Mouse (Mus musculus): ENCODE results near the gene Ugt3a2. TPM values are rescaled to one million over a fixed set of nuclear protein-coding genes. Genes with fewer than 3 reads are reported as not detected.

Ugt3a2 gene
- polyA plus RNA-seq (2011; ENCODE audit: insufficient read depth, insufficient read length, low read depth, missing spikeins): not detected in 2 replicates

- Histone ChIP-seq H3K4me1 (ENCODE audit: control insufficient read depth, insufficient read depth, low read length) (no peaks in the 10 kb centered on the region), H3K27me3 (ENCODE audit: control insufficient read depth, insufficient read depth, low read length, poor library complexity, severe bottlenecking) (no peaks in the 10 kb centered on the region), H3K36me3 (ENCODE audit: control insufficient read depth, insufficient read depth, low read length, poor library complexity, severe bottlenecking) (no peaks in the 10 kb centered on the region), H3K27ac (ENCODE audit: insufficient read depth, low read length) (no peak within 1 kb of the TSS), H3K9ac (ENCODE audit: low read depth, poor library complexity, severe bottlenecking) (no peak within 1 kb of the TSS), H3K4me3 (ENCODE audit: low read depth, low read length) (no peak within 1 kb of the TSS), H3K9me3 (replicated peaks; ENCODE audit: control insufficient read depth, insufficient read depth, low read length, poor library complexity, severe bottlenecking) (peaks cover 2% of the 10 kb centered on the region; the same call in 1 of the 2 replicates)
- no peak for TF ChIP-seq POLR2A (IDR thresholded peaks at IDR 0.05; ENCODE audit: insufficient read depth, low read length)
- no peak for TF ChIP-seq CTCF (IDR thresholded peaks at IDR 0.05; ENCODE audit: low read depth, low read length)
- TF ChIP-seq EP300 (IDR thresholded peaks at IDR 0.05; ENCODE audit: insufficient read depth, low read depth, low read length): no peak
Observed at GRCm38 (mm10) chr15:9335341-9335740, at the start of gene Ugt3a2. Ugt3a2 (plus strand) TSS chr15:9335550.

GRCm38 (mm10) chr15:9289660-9290059 lies 45.7 kb upstream of the Ugt3a2 start:
- no peaks in the 10 kb centered on the region for H3K36me3 ChIP-seq (ENCODE audit: control insufficient read depth, insufficient read depth, low read length, poor library complexity, severe bottlenecking)
- H3K9ac ChIP-seq (ENCODE audit: low read depth, poor library complexity, severe bottlenecking): no peak overlapping the region
- H3K27ac ChIP-seq (ENCODE audit: insufficient read depth, low read length): no peak overlapping the region
- H3K9me3 ChIP-seq (replicated peaks; ENCODE audit: control insufficient read depth, insufficient read depth, low read length, poor library complexity, severe bottlenecking): no peaks in the 10 kb centered on the region
- no peaks in the 10 kb centered on the region for H3K4me1 ChIP-seq (ENCODE audit: control insufficient read depth, insufficient read depth, low read length)
- no peak overlapping the region for H3K4me3 ChIP-seq (ENCODE audit: low read depth, low read length)
- H3K27me3 ChIP-seq (ENCODE audit: control insufficient read depth, insufficient read depth, low read length, poor library complexity, severe bottlenecking): no peaks in the 10 kb centered on the region
- no peak for TF ChIP-seq POLR2A (IDR thresholded peaks at IDR 0.05; ENCODE audit: insufficient read depth, low read length)
- TF ChIP-seq EP300 (IDR thresholded peaks at IDR 0.05; ENCODE audit: insufficient read depth, low read depth, low read length): no peak
- no peak for TF ChIP-seq CTCF (IDR thresholded peaks at IDR 0.05; ENCODE audit: low read depth, low read length)

- Histone ChIP-seq H3K27ac (ENCODE audit: insufficient read depth, low read length) (no peak overlapping the region), H3K4me3 (ENCODE audit: low read depth, low read length) (no peak overlapping the region), H3K36me3 (ENCODE audit: control insufficient read depth, insufficient read depth, low read length, poor library complexity, severe bottlenecking) (no peaks in the 10 kb centered on the region), H3K9me3 (replicated peaks; ENCODE audit: control insufficient read depth, insufficient read depth, low read length, poor library complexity, severe bottlenecking) (no peaks in the 10 kb centered on the region), H3K4me1 (ENCODE audit: control insufficient read depth, insufficient read depth, low read length) (no peaks in the 10 kb centered on the region), H3K9ac (ENCODE audit: low read depth, poor library complexity, severe bottlenecking) (no peak overlapping the region), H3K27me3 (ENCODE audit: control insufficient read depth, insufficient read depth, low read length, poor library complexity, severe bottlenecking) (no peaks in the 10 kb centered on the region)
- TF ChIP-seq POLR2A (IDR thresholded peaks at IDR 0.05; ENCODE audit: insufficient read depth, low read length) (no peak), EP300 (IDR thresholded peaks at IDR 0.05; ENCODE audit: insufficient read depth, low read depth, low read length) (no peak), CTCF (IDR thresholded peaks at IDR 0.05; ENCODE audit: low read depth, low read length) (no peak)
Observed at GRCm38 (mm10) chr15:9305978-9306692, 29.2 kb upstream of the Ugt3a2 start.

GRCm38 (mm10) chr15:9334596-9334995 lies 754 bp upstream of the Ugt3a2 start:
- H3K4me1 ChIP-seq (ENCODE audit: control insufficient read depth, insufficient read depth, low read length): no peaks in the 10 kb centered on the region
- H3K27ac ChIP-seq (ENCODE audit: insufficient read depth, low read length): no peak overlapping the region
- no peak for TF ChIP-seq CTCF (IDR thresholded peaks at IDR 0.05; ENCODE audit: low read depth, low read length)
- no peak for TF ChIP-seq POLR2A (IDR thresholded peaks at IDR 0.05; ENCODE audit: insufficient read depth, low read length)
- no peak for TF ChIP-seq EP300 (IDR thresholded peaks at IDR 0.05; ENCODE audit: insufficient read depth, low read depth, low read length)
- peaks cover 2% of the 10 kb centered on the region; the same call in 1 of the 2 replicates for H3K9me3 ChIP-seq (replicated peaks; ENCODE audit: control insufficient read depth, insufficient read depth, low read length, poor library complexity, severe bottlenecking)
- no peaks in the 10 kb centered on the region for H3K27me3 ChIP-seq (ENCODE audit: control insufficient read depth, insufficient read depth, low read length, poor library complexity, severe bottlenecking)
- no peaks in the 10 kb centered on the region for H3K36me3 ChIP-seq (ENCODE audit: control insufficient read depth, insufficient read depth, low read length, poor library complexity, severe bottlenecking)
- H3K4me3 ChIP-seq (ENCODE audit: low read depth, low read length): no peak overlapping the region
- H3K9ac ChIP-seq (ENCODE audit: low read depth, poor library complexity, severe bottlenecking): no peak overlapping the region

GRCm38 (mm10) chr15:9336616-9337015 lies 1.3 kb downstream of the Ugt3a2 start:
- TF ChIP-seq CTCF (IDR thresholded peaks at IDR 0.05; ENCODE audit: low read depth, low read length): no peak
- no peak for TF ChIP-seq EP300 (IDR thresholded peaks at IDR 0.05; ENCODE audit: insufficient read depth, low read depth, low read length)
- no peak for TF ChIP-seq POLR2A (IDR thresholded peaks at IDR 0.05; ENCODE audit: insufficient read depth, low read length)
- Histone ChIP-seq H3K4me1 (ENCODE audit: control insufficient read depth, insufficient read depth, low read length) (no peaks in the 10 kb centered on the region), H3K9me3 (replicated peaks; ENCODE audit: control insufficient read depth, insufficient read depth, low read length, poor library complexity, severe bottlenecking) (no peaks in the 10 kb centered on the region; the same call in 1 of the 2 replicates), H3K4me3 (ENCODE audit: low read depth, low read length) (no peak overlapping the region), H3K9ac (ENCODE audit: low read depth, poor library complexity, severe bottlenecking) (no peak overlapping the region), H3K27ac (ENCODE audit: insufficient read depth, low read length) (no peak overlapping the region), H3K36me3 (ENCODE audit: control insufficient read depth, insufficient read depth, low read length, poor library complexity, severe bottlenecking) (no peaks in the 10 kb centered on the region), H3K27me3 (ENCODE audit: control insufficient read depth, insufficient read depth, low read length, poor library complexity, severe bottlenecking) (no peaks in the 10 kb centered on the region)

- Histone ChIP-seq H3K4me1 (ENCODE audit: control insufficient read depth, insufficient read depth, low read length) (no peaks in the 10 kb centered on the region), H3K36me3 (ENCODE audit: control insufficient read depth, insufficient read depth, low read length, poor library complexity, severe bottlenecking) (no peaks in the 10 kb centered on the region), H3K9ac (ENCODE audit: low read depth, poor library complexity, severe bottlenecking) (no peak overlapping the region), H3K27ac (ENCODE audit: insufficient read depth, low read length) (no peak overlapping the region), H3K9me3 (replicated peaks; ENCODE audit: control insufficient read depth, insufficient read depth, low read length, poor library complexity, severe bottlenecking) (no peaks in the 10 kb centered on the region; the same call in 1 of the 2 replicates), H3K27me3 (ENCODE audit: control insufficient read depth, insufficient read depth, low read length, poor library complexity, severe bottlenecking) (no peaks in the 10 kb centered on the region), H3K4me3 (ENCODE audit: low read depth, low read length) (no peak overlapping the region)
- TF ChIP-seq POLR2A (IDR thresholded peaks at IDR 0.05; ENCODE audit: insufficient read depth, low read length) (no peak), EP300 (IDR thresholded peaks at IDR 0.05; ENCODE audit: insufficient read depth, low read depth, low read length) (no peak), CTCF (IDR thresholded peaks at IDR 0.05; ENCODE audit: low read depth, low read length) (no peak)
Observed at GRCm38 (mm10) chr15:9337021-9337420, 1.7 kb downstream of the Ugt3a2 start.

All from ES-Bruce4 (cell line).